Mouse (Mus musculus): ENCODE measurements at regions not wholly inside any gene's neighbourhood (a gene's known extent, or its start where the extent isn't known, plus 50 kb on each side); places are given as distances from the start of the nearest gene placed in this dataset.

DNA sequence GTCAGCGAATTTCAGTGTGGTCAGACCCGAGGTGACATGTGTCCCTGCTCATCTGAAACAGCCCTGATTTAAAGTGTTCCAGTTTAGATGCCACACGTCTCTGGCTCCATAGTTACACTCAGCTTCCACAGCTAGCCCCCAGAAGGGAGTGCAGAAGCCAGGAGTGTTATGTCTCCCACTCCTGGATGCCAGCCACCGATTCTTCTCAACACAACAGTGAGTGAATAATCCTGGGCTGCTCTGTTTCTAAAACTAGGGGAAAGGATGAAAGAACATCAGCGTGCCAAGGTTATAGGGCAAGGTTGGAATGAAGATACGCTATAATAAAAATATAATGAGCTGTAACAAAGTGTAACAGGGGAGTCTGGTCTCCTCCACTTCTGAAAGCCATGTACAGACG lies 51.5 kb upstream of the Stmnd1 start:
- DNase-seq = no peak

DNA sequence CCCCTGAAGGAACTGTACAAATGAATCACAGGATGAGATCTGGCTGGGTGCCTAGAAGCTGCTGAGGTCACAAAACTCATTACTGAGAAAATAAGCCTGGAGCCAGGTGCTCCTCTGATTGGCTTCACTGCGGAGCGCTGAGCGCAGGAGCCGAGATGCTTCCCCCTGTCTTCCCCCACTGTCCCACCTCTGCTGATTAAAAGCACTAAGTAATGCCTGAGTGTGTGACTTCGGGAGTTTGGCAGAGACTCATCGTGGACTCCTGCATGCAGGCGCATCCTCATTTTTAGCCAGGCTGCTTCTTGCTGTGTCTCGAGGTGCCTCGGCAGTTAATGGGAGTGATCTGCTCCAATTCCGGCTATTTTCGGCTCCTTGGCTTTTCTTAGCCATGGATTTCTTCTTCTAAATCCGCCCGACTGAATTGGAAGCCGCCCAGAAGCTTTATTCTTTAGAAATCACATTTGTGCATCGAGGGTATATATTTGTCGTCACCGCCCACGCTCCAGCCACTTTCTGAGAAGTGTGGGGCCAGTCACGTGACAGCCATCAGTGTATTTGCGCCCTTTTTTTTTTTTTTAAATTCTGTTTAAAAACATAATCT lies 55.3 kb upstream of the Stmnd1 start:
- peak; percentile 78 for DNase-seq

DNA sequence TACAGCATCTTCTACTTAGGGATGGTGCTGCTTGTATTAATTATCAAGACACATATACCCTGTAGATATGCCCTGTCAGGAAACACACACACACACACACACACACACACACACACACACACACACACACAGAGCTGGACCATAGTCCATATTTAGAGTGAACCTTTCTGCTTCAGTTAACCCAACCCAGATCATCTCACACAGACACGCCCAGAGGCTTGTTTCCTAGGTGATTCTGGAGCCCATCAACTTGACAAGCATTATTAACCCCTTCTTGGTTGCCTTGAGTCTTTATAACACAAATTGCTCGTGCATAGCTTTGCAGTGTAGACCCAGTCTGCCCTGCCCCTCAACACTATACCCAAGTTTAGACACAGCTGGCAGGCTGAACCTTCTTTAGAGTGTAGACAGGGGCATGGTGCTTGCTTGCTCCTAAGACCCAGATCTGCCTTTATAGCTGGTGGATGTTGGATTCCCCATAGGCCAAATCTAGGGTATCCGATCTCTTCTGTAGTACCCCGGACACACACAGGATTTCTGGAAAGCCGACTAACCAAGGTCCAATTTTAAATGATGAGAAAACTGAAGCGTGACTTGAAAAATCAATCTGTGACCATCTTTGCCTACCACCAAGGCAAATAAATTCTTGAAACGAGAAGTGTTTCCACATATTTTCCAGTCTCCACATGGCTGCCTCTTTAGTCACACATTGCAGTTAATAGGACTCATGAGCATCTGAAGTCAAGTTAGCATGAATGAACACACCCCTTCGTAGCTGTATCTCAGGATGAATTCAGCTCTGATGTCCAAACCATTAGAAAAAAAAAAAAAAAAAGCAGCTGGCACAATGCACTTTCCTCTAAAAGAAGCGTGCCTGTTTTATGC lies 56.3 kb upstream of the Stmnd1 start:
- DNase-seq = no peak

DNA sequence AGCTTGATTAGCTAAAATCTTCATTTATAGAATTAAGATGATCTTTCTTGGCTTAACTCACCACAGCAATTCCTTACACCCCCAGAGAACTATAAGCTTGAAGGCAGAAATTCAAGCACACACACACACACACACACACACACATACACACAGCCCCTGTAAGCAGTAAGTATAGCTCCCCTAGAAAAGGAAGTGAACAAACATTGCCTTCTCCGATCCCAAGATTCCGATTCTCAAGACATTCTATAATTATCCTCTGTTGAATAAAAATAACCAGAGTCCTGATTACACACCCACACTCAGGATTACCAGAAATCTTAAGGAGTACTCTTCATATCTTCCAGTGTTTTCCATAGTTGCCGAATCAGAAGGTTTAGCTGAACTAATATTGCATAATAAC lies 70.0 kb upstream of the Stmnd1 start:
- no peak for DNase-seq

DNA sequence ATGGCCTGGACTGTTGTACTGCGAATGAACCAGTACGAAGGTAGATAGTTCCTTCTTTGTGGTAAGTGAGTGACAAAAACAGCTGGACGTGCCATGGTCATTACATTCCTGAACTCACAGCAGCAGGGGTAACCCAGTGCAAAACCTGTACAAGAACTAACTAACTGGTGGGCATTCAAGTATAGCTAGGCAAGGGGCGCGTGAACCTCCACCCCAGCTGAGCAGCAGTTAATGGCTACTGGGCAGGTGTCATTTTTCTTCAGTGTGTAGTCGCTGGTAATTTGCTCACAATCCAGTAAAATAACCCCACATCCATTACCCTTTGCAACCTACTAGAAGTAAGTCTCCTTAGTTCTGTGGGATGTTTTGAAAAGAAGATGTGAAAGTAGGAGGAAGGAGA lies 70.9 kb upstream of the Stmnd1 start:
- no peak for DNase-seq

DNA sequence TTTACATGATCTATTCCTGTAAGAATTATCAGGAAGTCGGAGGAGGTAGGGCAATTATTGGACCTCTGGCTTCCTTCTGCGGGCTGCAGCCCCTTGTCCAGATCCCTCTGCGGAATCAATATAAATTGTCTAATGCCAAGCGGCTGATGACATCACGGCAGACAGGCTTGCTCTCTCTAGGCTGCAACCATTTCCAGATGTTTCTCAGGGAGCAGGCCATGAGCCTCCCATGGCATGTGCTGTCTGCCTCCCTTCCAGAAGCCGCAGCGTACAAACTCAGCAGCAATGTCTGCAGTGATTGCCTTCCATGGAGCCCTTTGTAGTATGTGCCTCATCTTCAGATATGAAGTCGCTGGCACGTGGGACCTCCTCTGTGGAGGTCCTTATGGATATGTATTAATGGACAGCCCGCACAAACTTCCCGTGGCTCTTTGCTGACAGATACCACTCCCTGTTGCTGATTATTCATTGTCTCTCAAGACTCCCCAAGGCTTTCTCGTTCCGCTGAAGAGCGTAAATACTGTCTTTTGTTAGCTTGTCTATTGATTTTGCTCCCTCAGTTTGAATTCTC lies 72.4 kb upstream of the Stmnd1 start:
- no peak for DNase-seq

DNA sequence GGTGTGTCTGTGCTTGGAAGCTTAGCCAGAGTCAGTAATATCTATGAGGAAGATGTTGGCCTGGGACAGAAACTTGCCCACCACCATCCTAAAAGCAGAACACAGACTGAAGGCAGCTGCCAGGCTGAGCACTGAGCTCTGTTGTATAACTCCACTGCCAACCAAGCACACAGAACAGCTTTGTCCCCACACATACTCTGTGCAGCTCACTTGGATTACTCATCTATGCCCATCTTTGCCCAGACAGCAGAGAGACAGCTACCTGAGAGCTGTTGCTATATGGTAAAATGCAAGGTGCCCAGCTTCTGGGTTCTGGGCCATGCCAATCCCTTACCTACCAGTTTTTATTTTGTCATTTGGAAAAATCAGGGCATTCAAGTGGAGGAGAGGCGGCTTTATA lies 80.4 kb upstream of the Stmnd1 start:
- DNase-seq = no peak

DNA sequence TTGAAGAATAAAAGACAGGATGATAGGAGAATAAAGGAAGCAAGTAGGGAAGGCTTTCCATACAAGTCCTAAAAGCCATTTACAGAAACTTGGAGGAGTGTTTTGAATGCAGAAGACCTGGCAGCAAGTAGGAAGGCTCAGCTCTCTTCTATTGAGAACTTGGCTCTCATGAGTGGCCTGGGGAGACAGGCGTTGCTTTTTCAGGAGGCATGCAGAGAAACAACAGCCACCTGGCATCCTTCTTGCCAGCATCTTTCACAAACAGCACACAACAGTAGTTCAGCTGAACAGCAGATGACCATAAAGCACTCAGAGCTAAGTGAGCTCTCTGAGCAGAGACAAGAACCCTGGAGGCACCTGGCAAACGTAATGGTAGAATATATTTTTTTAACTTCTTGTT lies 83.8 kb upstream of the Stmnd1 start:
- no peak for DNase-seq

DNA sequence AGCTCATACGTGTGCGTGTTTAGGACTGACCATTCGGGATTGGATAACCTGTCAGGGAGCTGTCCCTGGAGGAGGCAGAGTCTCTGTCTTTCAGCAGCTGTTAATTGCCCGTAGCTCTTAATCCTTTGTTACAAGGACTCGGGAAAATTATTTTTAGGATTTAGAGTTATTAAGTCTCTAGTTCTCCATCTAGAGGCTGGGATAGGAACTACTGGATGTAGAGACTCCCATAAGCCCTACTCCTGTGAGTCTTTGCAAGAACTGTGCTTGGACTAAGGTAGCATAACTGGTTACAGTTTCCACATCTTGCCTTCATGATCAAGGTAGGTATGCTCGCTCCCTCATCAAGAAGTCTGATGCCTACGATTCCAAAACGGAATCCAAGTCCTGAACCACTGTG lies 90.7 kb upstream of the Stmnd1 start:
- peak; percentile 48 for DNase-seq

DNA sequence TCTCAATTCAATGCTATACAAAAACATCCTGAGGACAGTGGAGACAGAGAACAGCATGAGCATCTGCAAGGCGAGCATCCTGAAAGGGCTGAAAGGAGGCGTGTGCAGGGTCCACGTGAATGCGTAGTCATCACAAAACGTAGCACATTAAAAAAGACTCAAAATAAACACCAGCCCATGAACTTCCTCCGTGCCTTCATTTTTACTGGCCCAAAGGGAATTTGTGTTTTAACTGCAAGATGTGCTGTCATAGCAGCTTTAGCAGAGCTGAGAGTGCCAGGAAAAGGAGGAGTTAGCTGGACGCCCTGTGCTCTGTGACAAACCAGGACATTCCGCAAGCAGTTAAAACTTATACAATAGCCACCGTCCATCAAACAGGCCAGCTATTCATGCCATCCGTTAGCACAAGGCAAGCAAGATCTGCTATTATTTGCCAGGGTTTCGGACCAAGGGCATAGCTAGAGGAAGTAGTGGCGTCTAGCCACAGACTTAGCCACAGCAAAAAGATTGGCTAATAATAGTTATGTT lies 92.9 kb upstream of the Stmnd1 start:
- DNase-seq = peak; percentile 42

DNA sequence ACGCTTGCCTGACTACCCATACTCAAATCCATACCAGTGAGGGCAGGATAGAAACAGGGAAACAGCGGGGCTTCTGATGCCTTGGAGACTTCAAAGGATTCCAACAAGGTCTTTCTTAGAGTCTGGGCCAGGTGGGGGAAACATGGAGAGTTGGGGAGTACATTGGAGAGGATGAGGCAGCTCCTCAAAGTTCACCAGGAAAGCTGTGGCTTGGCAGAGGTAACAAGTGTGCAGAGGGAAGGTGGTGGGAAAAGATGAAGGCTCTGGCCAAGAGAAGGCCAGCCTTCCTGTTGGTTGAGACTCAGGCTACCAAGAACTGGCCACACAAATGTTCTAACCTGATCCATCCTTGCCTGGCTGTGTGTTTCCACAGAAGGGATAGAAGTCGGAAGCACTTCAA lies 93.6 kb upstream of the Stmnd1 start:
- no peak for DNase-seq

DNA sequence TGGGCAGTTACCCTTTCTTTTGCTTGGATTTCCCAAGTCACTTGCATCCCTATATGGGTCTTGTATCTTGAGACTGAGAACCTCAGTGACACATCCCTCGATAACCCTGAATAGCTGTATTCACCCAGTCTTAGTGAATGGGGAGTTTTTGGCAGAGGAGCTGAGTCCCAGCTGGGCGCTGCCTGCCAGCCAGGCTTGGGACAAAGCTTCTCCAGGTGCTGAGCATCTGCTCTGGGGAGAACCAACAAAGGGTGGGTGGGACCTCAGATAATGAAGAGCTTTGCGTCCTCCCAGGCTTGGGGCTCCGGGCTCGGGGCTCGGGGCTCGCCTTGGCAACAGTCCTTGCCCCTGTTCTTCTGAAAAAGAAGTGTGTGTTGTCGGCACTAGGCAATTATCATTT lies 100.4 kb upstream of the Stmnd1 start:
- DNase-seq = no peak

DNA sequence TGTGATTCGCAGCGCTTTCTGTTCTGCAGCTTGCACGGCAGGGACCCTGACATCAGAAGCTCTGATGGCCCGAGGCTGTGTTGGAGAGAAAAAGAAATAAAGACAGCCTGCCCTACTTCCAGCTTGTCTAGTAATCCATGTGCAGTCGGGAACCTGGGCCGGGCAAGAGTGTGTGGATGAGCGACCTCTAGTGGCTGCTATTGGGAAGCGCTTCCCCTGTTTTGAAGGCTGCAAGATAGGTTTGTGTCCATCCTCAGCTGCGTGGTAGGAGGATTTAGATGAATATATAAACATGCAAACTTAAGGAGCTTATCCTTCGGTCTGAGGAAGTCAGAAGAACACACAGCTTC lies 111.5 kb upstream of the Stmnd1 start:
- DNase-seq = peak; percentile 88

DNA sequence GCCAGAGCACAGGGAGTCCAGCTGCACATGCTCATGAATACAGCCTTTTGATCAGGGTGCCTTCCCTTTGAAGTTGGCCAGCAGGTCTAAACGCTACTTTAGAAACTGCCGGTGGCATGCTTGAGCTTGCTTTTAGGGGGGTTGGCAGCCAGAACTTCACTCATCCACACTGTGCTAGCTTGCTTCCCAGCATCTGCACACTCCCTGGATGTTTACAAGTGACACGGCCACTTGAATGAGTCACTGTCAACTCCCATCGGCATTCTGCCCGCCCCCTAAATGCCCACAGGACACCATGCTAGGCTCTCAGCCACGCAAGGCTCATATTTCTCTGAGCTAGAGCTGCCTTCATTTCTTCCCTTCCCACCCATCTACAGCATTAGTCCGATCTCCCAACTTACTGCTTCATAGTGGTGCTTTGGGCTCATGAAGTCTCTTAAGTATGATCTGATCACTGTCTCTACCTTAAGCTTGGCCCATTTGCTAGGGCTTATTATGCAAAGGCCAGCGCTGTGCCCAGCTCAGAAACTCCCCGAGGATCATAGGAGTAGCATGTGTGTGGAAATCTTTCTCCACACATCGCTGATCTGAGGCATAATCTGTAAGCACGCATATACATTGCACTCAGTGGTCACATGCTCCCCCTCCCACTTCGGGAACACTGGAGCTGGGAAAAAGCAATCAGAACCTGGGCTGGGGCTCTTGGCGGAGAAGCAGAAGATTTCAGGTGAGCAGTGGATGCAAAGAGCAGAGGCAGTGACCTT lies 112.1 kb upstream of the Stmnd1 start:
- DNase-seq = no peak

DNA sequence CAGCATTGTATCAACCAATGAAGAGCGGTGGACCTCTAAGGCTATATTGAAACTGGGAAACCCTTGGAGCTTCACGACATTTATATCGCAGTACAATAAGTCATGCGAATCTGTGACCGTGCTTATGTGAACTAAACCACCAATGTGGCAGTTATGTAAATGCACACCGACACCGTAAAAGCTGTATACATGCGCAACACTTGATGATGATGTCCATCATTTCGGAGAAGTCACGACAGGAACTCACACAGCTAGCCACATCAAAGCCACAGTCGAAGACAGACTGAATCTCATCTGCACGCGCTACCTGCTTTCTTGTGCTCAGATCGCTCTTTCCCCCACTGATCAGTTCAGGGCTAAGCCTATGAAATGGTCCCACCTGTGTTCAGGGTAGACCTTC lies 114.2 kb upstream of the Stmnd1 start:
- DNase-seq = no peak

DNA sequence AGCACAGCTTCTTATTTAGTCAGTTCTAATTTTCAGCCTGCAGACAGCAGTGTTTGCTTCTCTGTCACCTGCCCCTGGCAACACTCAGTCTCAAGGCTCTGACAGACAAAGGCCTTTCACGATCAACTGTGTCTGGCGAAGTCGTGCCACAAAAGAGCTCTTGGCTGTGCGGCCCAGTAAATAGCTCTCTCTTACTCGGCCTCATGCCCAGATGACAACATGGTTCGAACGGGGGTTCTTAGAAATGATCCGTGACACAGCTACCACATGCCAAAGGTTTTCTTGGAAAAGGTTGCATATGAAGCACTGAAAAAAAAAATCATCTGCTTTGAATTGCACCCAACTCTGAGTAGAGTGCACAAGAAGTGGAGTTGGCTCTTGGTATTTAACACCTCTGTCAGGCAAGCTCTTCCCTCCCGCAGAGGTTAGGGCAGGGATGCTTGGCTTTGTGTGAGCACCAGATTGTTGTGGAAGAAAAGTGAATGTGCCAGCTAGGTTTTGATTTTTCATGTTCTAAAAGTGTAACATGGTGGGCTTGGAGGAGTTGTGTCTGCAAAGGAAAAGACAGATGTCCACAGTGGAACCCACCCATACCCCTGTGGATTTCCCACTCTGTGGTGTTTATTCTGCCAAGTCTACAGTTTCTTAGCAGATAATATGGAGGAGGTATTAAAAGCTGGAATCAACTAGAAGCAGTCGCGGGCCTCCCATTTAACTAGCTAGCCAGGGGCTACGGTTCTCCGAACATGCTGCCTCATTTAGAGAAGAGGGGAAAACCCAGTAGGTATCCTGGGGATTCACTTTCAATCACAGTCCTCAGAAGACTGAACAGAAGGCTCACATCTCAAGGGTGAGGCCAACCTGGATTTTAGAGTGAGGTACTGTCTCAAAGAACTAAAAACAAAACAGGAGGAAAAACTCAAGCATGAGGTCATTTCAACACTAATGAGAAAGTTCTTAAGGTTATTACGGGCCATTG lies 120.0 kb upstream of the Stmnd1 start:
- no peak for DNase-seq

DNA sequence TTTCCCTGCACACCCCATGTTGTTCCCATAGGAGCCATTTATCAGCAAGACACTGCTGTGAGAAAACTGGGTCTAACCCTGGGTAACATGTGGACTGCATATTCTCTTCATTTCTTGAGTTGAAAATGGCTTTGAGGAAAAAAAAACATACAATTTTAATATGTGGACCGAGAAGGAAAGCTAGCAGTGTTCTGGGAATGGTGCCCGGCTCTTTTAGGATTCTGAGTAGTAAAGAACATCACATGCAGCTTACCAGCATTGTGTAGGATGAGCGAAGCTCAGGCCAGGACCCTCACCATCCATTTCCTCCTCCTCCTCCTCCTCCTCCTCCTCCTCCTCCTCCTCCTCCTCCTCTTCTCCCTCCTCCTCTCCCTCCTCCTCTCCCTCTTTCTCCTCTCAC lies 133.5 kb upstream of the Stmnd1 start:
- no peak for DNase-seq

DNA sequence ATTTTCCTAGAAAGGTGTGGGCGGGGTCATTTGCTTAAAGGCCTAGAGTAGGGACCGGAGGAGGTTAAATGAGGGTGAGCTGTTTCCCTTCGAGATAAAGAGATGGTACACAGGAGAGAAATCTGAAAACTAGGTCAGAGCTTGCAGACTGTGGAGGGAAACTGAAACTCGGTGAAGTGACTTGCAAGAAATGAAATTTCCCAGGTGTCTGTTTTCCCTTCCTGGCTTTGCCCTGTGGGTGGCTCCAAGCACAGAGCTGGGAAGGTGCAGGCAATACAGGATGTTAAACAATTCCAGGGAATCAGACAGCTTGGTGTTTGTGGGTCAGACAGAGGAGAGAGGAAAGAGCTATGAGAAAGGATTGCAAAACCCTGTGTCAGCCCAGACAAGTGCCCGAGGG lies 134.3 kb upstream of the Stmnd1 start:
- no peak for DNase-seq

DNA sequence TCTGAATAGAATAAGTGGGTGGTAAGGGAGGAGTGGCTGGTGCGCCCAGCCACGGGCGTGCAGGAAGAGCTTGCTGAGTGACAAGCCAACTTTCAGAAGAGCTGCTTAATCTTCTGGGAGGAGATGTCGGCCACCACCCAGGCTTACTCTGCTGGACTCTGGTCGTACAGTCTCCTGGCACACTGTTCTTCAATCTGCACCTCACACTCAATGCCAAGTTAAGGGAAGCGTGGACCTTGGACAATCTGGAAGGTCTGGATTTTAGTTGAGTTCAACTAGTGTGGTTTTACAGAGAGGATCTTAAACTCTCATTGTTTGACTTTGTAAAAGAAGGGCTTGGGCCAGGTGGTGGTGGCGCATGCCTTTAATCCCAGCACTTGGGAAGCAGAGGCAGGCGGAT lies 138.1 kb upstream of the Stmnd1 start:
- peak; percentile 53 for DNase-seq

DNA sequence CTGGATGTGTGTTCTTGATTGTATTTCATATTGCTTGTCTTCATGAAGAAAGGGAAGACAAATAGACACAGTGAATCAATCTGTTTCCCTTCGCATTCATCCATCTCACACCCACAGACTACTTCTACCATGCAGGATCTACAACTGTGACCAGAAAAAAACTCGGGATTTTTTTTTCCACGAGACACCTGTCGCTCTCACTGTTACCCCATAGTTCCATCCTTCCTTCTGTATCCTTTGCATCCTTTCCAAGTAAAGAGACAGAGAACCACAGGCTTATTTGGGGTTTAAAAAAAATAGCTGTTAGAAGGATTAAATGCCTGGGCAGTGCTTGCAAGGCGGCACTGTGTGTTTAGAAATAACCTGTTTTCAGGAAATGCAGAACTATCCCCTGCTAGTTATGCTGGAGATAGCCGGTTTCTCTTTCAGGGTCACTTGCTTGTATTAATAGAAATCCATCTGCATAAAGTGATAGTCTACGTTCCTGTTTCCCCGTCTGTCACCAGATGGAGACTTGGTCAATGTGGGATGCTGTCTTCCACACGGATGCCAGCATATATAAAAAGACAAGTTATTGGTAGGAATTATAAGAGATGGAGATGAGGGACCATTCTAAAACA lies 144.2 kb upstream of the Stmnd1 start:
- no peak for DNase-seq

DNA sequence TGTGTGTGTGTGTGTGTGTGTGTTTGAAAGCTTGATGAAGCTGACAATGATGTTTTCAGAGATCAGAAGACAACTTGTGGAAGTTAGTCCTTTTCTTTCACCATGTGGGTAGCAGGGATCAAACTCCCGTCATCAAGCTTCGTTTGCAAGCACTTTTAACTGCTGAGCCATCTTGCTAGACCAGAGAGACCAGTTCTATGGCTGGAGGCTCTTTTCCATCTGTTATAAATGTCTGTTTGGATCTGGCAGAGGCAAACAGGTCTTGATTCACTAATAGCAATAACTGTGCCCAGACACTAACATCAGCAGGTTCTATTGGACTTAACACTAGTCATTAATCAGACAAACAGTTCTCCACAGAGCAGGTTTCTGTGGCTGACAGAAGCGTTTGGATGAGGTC lies 150.1 kb upstream of the Stmnd1 start:
- DNase-seq = peak; percentile 2

DNA sequence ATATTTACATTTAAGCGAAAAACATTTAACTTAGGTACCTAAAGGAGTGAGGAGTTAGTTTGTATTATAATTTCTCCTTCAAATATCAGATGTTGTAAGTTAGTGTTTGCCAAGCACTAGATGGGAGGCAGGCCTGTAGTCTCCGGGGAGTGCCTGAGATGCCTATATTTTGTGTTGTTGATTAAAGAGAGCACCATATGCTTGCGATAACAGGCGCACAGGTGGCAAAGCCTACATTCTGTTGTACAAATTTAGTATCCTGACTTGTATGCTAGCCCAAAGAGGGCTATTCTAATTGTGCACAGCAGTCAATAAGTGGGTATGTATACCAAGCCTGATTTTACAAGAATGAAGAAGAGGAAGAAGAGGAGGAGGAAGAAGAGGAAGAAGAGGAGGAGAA lies 151.8 kb upstream of the Atxn1 start:
- DNase-seq = no peak

Measured in kidney, adult 9 months (tissue).